Mouse (Mus musculus): ENCODE data around the gene Ddx1. TPM values are rescaled to one million over a fixed set of nuclear protein-coding genes. Genes with fewer than 3 reads are reported as not detected.

The Ddx1 gene
- polyA plus RNA-seq, 1 experiment from 2014 or later = 156 TPM

DNA sequence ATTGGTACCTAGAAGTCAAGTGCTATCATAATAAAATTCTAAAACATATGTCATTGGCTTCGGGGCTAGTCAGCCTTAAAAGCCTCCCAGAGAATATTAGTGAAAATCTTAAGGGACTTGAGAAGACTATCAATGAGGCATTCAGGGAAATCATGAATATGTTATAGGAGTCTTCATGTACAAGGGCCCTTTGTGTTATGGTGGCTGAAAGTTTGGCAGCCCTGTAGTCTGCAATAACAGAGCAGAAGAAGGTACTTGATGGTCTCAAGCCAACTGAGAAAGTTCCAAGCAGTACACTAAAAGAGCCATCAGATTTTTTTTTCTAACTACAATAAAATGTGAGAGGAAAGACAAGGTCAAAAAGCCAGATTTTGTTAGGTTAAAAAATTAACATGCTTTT is 80.9 kb downstream of the Ddx1 start:
- Histone ChIP-seq H3K4me3 (ENCODE audit: low read length) (no peak overlapping the region), H3K9me3 (ENCODE audit: low read length) (no peaks in the 10 kb centered on the region), H3K9ac (replicated peaks; ENCODE audit: low read length) (no peak overlapping the region), H3K4me1 (ENCODE audit: insufficient read depth, low read length) (peaks cover 10% of the 10 kb centered on the region), H3K36me3 (ENCODE audit: insufficient read depth, low read length) (no peaks in the 10 kb centered on the region), H3K27me3 (ENCODE audit: insufficient read depth, low read length) (no peaks in the 10 kb centered on the region), H3K27ac (ENCODE audit: low read length) (no peak overlapping the region), H3K4me2 (replicated peaks; ENCODE audit: low read depth, low read length) (no peak overlapping the region)
- ATAC-seq (ENCODE audit: low FRiP score, low TSS enrichment) = no peak
- 67% methylated on average over 1 of the region's 1 CpGs for WGBS

DNA sequence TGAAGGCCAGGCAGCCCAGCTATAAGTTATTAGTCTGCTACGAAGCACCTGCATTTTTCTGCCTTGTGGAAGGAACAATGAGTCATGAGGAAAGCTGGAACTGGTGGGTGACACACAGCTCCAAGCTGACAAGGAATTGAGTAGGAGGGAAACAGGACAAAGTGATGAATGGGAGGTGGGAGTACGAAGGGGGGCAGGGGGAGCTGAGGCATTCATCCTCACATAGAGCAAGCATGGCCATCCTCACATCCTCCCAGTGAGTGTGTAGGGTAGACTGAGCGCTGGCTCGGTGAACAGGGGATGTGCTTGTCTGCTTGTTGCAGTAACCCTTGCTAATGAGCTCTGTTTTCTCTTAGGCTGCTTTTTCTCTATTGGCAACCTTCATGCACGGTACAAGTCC is 81.9 kb downstream of the Ddx1 start:
- H3K27ac ChIP-seq (ENCODE audit: low read length) = no peak overlapping the region
- no peak overlapping the region for H3K9ac ChIP-seq (replicated peaks; ENCODE audit: low read length)
- H3K9me3 ChIP-seq (ENCODE audit: low read length) = no peaks in the 10 kb centered on the region
- no peak overlapping the region for H3K4me2 ChIP-seq (replicated peaks; ENCODE audit: low read depth, low read length)
- peak; percentile 51; the same call in 1 of the 2 replicates for ATAC-seq (ENCODE audit: low FRiP score, low TSS enrichment)
- H3K36me3 ChIP-seq (ENCODE audit: insufficient read depth, low read length) = no peaks in the 10 kb centered on the region
- WGBS = 48% methylated on average over 5 of the region's 5 CpGs
- H3K4me1 ChIP-seq (ENCODE audit: insufficient read depth, low read length) = peaks cover 10% of the 10 kb centered on the region
- no peaks in the 10 kb centered on the region for H3K27me3 ChIP-seq (ENCODE audit: insufficient read depth, low read length)
- no peak overlapping the region for H3K4me3 ChIP-seq (ENCODE audit: low read length)

Other genes with a start within 250 kb of the Ddx1 start
- 12.9 and 14.7 TPM in 2 replicates for gene Nbas, start 19.9 kb upstream of the Ddx1 start, polyA plus RNA-seq (2015; fragmentation: Nextera tagmentation; extraction: Ambion mirVana)

All from kidney, embryonic 16.5 days (tissue).